Mouse (Mus musculus): Measurements from ENCODE around the gene Sly.
"Not testable (repeated sequence)": the region's sequence is repeated elsewhere in the genome, so short reads cannot be mapped to it uniquely, and the experiment has no call there.

Gene Sly

DNA sequence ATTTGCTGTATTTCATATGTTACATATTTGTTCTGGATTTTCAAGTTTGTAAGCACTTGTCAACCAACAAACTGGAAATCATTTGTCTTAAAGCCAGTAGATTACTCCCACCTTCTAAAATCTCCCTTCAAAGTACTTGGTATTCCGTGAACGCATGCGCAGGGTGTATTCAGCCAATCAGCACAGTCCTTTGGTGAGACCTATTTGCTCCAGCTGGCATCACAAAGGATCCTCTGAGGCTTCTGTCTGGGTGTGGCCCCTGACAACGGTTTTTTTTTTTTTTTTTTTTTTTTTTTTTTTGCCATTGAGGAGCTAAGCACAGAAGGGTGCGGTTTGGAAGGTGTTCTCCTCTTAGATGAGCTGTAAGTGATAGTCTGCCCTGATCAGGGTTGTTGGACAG is at the start of gene Sly:
TSS of gene Sly (plus strand) at position 301 of the 400 bp plus-strand sequence.
- DNase-seq (ENCODE audit: low read depth, low spot score) = not testable (repeated sequence)

All from c-Kit-negative CD71-positive TER-119-positive erythroid progenitor cells, embryonic 14.5 days (primary cell).